Mouse (Mus musculus): Measurements from ENCODE around the gene M1ap.

- TF ChIP-seq CTCF (IDR thresholded peaks at IDR 0.05 in 2 of 3, conservative IDR thresholded peaks at IDR 0.05 in 1 of 3; ENCODE audit: control insufficient read depth in 1 of 3, insufficient read depth in 1 of 3, low read depth in 2 of 3, low read length in 3 of 3, poor library complexity in 1 of 3, severe bottlenecking in 1 of 3) (no peak), POLR2A (IDR thresholded peaks at IDR 0.05; ENCODE audit: control insufficient read depth in 1 of 2, insufficient read depth in 1 of 2, low read depth in 1 of 2, low read length in 2 of 2, poor library complexity in 1 of 2) (no peak; a peak in 1 of 4 replicates), SIN3A (IDR thresholded peaks at IDR 0.05; ENCODE audit: low read length) (no peak; the same call in 1 of the 2 replicates), GATA1 (IDR thresholded peaks at IDR 0.05; ENCODE audit: low read depth, low read length) (no peak), KAT2A (conservative IDR thresholded peaks at IDR 0.05; ENCODE audit: low read depth, low read length) (no peak), MEF2A (IDR thresholded peaks at IDR 0.05; ENCODE audit: extremely low read depth, insufficient replicate concordance, low read depth, low read length, poor library complexity, severe bottlenecking) (no peak), TCF12 (IDR thresholded peaks at IDR 0.05; ENCODE audit: low read depth, low read length) (no peak)
Observed at GRCm38 (mm10) chr6:83032769-83033191, 86.1 kb downstream of the M1ap start.

Measured in MEL (cell line).